Mouse (Mus musculus) lung, postnatal 0 days (tissue): Measurements from ENCODE around the gene Slc22a7.

ENCODE experiments used
- CTCF ChIP-seq: IDR thresholded peaks from 2 replicates; pipeline ENCODE4 v1.5.1; 2016; ENCODE audit warnings: antibody characterized with exemption, mild to moderate bottlenecking
- EP300 ChIP-seq: IDR thresholded peaks from 2 replicates; pipeline ENCODE4 v1.6.1; 2016; ENCODE audit warnings: antibody characterized with exemption, mild to moderate bottlenecking, control low read depth

- no peak for TF ChIP-seq EP300
- TF ChIP-seq CTCF, result no peak
These were observed 11.8 kb downstream of the Slc22a7 start for GRCm38 (mm10) chr17:46426496-46426895.
